Mouse (Mus musculus) kidney, adult 2 months (tissue): ENCODE measurements around the gene Col13a1.

Source experiments
- CTCF ChIP-seq: fragments of 200-500 bp; conservative IDR thresholded peaks from 2 replicates; pipeline ENCODE4 v1.5.1; 2011; ENCODE audit warnings: low read depth, mild to moderate bottlenecking, control low read depth, low read length, moderate library complexity, mixed read lengths; ENCODE audit not compliant: insufficient read depth, insufficient read length
- POLR2A ChIP-seq: fragments of 200-500 bp; IDR thresholded peaks from one replicate; pipeline ENCODE4 v1.6.1; 2011; ENCODE audit warnings: low read depth, low read length, control low read depth

DNA sequence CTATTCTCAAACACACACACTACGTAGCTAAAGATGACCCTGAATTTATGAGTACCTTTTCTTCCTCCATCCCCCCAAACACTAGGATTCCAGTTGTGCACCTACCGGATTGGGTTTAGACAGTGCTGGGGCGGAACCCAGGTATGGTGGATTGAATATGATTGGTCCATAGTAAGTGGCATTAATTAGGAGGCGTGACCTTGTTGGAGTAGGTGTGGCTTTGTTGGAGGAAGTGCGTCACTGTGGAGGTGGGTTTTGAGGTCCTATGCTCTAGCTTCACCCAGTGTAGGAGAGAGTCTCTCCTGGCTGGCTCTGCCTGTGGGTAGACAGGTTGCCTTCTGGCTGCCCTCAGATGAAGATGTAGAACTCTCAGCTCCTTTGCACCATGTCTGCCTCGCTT, 144.6 kb downstream of the Col13a1 start:
- no peak for TF ChIP-seq CTCF
- no peak for TF ChIP-seq POLR2A
